Mouse (Mus musculus): ENCODE measurements around the gene A630001G21Rik. TPM values are rescaled to one million over a fixed set of nuclear protein-coding genes. Genes with fewer than 3 reads are reported as not detected.

The A630001G21Rik gene
- total and polyA plus RNA-seq, 2 experiments from 2014 or later, result 0.25 to 2.0 TPM

DNA sequence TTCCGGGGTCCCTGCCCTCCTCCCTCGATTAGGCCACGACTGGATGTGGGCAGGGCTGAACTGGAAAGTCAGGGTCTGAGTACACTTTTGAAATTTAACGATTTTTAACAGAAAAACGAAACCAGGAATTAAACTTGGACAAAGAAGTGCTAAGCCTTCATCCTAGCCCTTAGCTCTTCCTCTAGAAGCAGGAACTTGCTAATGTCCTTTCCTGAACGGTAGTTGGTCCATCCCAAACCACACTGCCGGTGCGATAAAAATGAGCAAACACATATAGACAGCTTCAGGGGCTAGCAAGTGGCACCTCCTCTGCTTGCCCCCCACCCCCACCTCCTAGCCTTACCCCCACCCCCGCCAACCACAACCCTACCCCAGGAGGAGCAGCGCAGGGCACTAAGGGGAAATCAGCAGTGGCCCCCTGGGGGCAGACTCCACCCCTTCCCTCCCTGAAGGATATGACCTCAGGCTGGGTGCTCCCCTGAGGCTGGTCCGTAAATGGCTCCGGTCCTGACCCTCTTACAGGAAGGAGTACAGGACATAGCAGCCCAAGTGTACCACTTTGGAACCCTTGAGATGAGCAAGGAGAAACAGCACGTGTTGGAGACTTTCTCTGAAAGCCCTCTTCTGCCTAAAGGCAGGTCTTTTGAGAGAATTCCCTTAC is 42.9 kb downstream of the A630001G21Rik start:
- Histone ChIP-seq H3K36me3 (ENCODE audit: insufficient read depth) (no peaks in the 10 kb centered on the region), H3K4me3 (ENCODE audit: low read depth, low read length) (no peak overlapping the region), H3K4me1 (ENCODE audit: insufficient read depth) (no peaks in the 10 kb centered on the region), H3K4me2 (ENCODE audit: low read depth) (no peak overlapping the region), H3K27ac (ENCODE audit: low read depth, low read length) (no peak overlapping the region), H3K27me3 (ENCODE audit: insufficient read depth, low read length) (no peaks in the 10 kb centered on the region), H3K9ac (no peak overlapping the region), H3K9me3 (ENCODE audit: low read length) (no peaks in the 10 kb centered on the region)
- WGBS, result 81% methylated on average over 13 of the region's 13 CpGs
- DNase-seq (no peak), ATAC-seq (no peak)
- TF ChIP-seq CTCF (IDR thresholded peaks at IDR 0.05; ENCODE audit: low read depth), result no peak

DNA sequence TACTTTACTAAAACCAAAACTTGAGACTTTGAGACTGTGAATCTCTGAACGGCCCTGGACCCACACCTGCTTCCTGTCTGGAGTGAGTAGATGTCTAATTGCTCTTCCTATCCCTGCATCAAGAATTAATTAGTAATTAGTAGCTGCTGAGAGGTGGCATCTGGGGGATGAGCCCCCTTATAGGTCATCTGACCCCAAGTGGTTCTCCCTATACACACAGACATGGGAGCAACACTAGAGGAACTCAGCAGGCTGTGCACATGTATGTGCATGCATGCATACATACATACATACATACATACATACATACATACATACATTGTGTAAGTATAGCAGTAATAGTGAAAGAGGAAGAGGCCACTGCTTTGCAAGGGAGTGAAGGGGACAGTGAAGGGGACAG is 43.9 kb downstream of the A630001G21Rik start:
- Histone ChIP-seq H3K27me3 (ENCODE audit: insufficient read depth, low read length) (no peaks in the 10 kb centered on the region), H3K9ac (no peak overlapping the region), H3K27ac (ENCODE audit: low read depth, low read length) (no peak overlapping the region), H3K36me3 (ENCODE audit: insufficient read depth) (no peaks in the 10 kb centered on the region), H3K4me3 (ENCODE audit: low read depth, low read length) (no peak overlapping the region), H3K4me2 (ENCODE audit: low read depth) (no peak overlapping the region), H3K9me3 (ENCODE audit: low read length) (no peaks in the 10 kb centered on the region), H3K4me1 (ENCODE audit: insufficient read depth) (no peaks in the 10 kb centered on the region)
- ATAC-seq, result no peak
- 78% methylated on average over 1 of the region's 1 CpGs for WGBS
- no peak for TF ChIP-seq CTCF (IDR thresholded peaks at IDR 0.05; ENCODE audit: low read depth)
- DNase-seq, result no peak

DNA sequence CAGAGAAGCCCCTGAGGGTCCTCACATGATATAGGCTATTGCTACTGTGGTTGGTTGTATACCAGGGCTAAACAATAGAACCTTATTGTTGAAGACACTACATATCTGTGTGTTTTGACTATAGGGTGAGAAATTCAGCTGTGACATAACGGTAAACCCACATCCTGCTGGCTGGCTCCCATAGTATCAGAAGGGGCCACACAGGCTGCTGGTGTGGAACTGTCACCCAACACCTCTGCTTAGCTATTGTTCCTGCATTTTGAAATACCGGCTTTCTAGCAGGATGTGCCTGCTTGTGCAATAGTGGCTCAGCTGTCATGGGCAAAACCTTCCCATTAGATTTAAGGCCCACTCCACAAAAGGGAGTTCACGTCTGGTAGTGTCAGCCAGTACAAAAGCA is 45.9 kb downstream of the A630001G21Rik start:
- no peaks in the 10 kb centered on the region for H3K4me1 ChIP-seq (ENCODE audit: insufficient read depth)
- no peak for DNase-seq
- H3K9ac ChIP-seq, result no peak overlapping the region
- H3K27me3 ChIP-seq (ENCODE audit: insufficient read depth, low read length), result no peaks in the 10 kb centered on the region
- no peak overlapping the region for H3K4me3 ChIP-seq (ENCODE audit: low read depth, low read length)
- no peaks in the 10 kb centered on the region for H3K36me3 ChIP-seq (ENCODE audit: insufficient read depth)
- no peak overlapping the region for H3K4me2 ChIP-seq (ENCODE audit: low read depth)
- no peak overlapping the region for H3K27ac ChIP-seq (ENCODE audit: low read depth, low read length)
- ATAC-seq, result no peak
- no peaks in the 10 kb centered on the region for H3K9me3 ChIP-seq (ENCODE audit: low read length)
- 90% methylated on average over 3 of the region's 3 CpGs for WGBS
- TF ChIP-seq CTCF (IDR thresholded peaks at IDR 0.05; ENCODE audit: low read depth), result no peak

GRCm38 (mm10) chr1:85730471-85730870 is 48.0 kb downstream of the A630001G21Rik start:
- 86% methylated on average over 6 of the region's 6 CpGs for WGBS
- ATAC-seq (no peak), DNase-seq (no peak)
- no peaks in the 10 kb centered on the region for H3K4me1 ChIP-seq (ENCODE audit: insufficient read depth)
- no peak overlapping the region for H3K9ac ChIP-seq
- TF ChIP-seq CTCF (IDR thresholded peaks at IDR 0.05; ENCODE audit: low read depth), result no peak
- H3K4me3 ChIP-seq (ENCODE audit: low read depth, low read length), result no peak overlapping the region
- H3K36me3 ChIP-seq (ENCODE audit: insufficient read depth), result no peaks in the 10 kb centered on the region
- no peak overlapping the region for H3K27ac ChIP-seq (ENCODE audit: low read depth, low read length)
- no peak overlapping the region for H3K4me2 ChIP-seq (ENCODE audit: low read depth)
- H3K27me3 ChIP-seq (ENCODE audit: insufficient read depth, low read length), result no peaks in the 10 kb centered on the region
- no peaks in the 10 kb centered on the region for H3K9me3 ChIP-seq (ENCODE audit: low read length)

GRCm38 (mm10) chr1:85720220-85720893 is 58.1 kb downstream of the A630001G21Rik start:
- Histone ChIP-seq H3K9me3 (ENCODE audit: low read length) (no peaks in the 10 kb centered on the region), H3K36me3 (ENCODE audit: insufficient read depth) (no peaks in the 10 kb centered on the region), H3K4me2 (ENCODE audit: low read depth) (no peak overlapping the region), H3K4me3 (ENCODE audit: low read depth, low read length) (no peak overlapping the region), H3K27me3 (ENCODE audit: insufficient read depth, low read length) (no peaks in the 10 kb centered on the region), H3K27ac (ENCODE audit: low read depth, low read length) (no peak overlapping the region), H3K9ac (no peak overlapping the region), H3K4me1 (ENCODE audit: insufficient read depth) (no peaks in the 10 kb centered on the region)
- ATAC-seq, result peak; percentile 84
- TF ChIP-seq CTCF (IDR thresholded peaks at IDR 0.05; ENCODE audit: low read depth), result no peak
- peak; percentile 34 for DNase-seq
- 62% methylated on average over 10 of the region's 10 CpGs for WGBS

GRCm38 (mm10) chr1:85719049-85719448 is 59.4 kb downstream of the A630001G21Rik start:
- Histone ChIP-seq H3K27ac (ENCODE audit: low read depth, low read length) (no peak overlapping the region), H3K9ac (no peak overlapping the region), H3K9me3 (ENCODE audit: low read length) (no peaks in the 10 kb centered on the region), H3K4me3 (ENCODE audit: low read depth, low read length) (no peak overlapping the region), H3K27me3 (ENCODE audit: insufficient read depth, low read length) (no peaks in the 10 kb centered on the region), H3K36me3 (ENCODE audit: insufficient read depth) (no peaks in the 10 kb centered on the region), H3K4me2 (ENCODE audit: low read depth) (no peak overlapping the region), H3K4me1 (ENCODE audit: insufficient read depth) (no peaks in the 10 kb centered on the region)
- ATAC-seq, result no peak
- DNase-seq, result no peak
- 78% methylated on average over 4 of the region's 4 CpGs for WGBS
- TF ChIP-seq CTCF (IDR thresholded peaks at IDR 0.05; ENCODE audit: low read depth), result no peak

- WGBS, result 34% methylated on average over 7 of the region's 7 CpGs
- no peaks in the 10 kb centered on the region for H3K36me3 ChIP-seq (ENCODE audit: insufficient read depth)
- no peak overlapping the region for H3K27ac ChIP-seq (ENCODE audit: low read depth, low read length)
- H3K4me2 ChIP-seq (ENCODE audit: low read depth), result no peak overlapping the region
- peak; percentile 3 for DNase-seq
- peak; percentile 67 for ATAC-seq
- TF ChIP-seq CTCF (IDR thresholded peaks at IDR 0.05; ENCODE audit: low read depth), result no peak
- no peak overlapping the region for H3K4me3 ChIP-seq (ENCODE audit: low read depth, low read length)
- H3K27me3 ChIP-seq (ENCODE audit: insufficient read depth, low read length), result no peaks in the 10 kb centered on the region
- H3K4me1 ChIP-seq (ENCODE audit: insufficient read depth), result no peaks in the 10 kb centered on the region
- no peaks in the 10 kb centered on the region for H3K9me3 ChIP-seq (ENCODE audit: low read length)
- H3K9ac ChIP-seq, result no peak overlapping the region
Measured at GRCm38 (mm10) chr1:85716447-85717027, 61.9 kb downstream of the A630001G21Rik start.

Measured in forebrain, postnatal 0 days (tissue).